22 mouse cellular contexts compared by ENCODE assay signal in the genomic region with DNA sequence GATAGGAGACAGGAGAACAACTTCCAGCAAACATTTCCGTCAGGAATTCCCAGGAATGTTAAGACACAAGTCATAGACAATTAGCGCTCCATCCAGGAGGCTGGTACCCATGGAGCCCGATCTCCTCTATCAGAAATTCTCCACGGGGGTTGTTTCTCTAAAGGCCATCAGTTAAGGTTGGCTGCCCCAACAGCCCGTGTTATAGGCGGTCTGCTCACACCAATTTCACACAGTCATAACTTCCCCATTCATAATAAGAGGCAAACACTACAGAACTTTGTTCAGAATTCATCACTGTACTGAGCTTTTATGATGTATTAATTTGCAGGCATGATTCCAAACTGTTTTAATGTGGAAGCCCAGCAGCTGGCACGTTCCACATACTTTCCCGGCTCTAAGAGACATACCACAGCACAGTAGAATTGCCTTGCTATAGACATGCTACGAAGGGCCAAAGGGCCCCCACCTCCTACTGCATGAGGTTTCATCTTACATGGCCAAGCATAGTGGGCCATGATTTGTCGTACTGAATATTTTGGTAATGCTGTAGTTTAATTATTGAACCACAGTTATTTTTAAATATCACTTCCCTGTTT. TPM values are rescaled to one million over a fixed set of nuclear protein-coding genes. Genes with fewer than 3 reads are reported as not detected.
DNase-seq lines count a peak whose midpoint lies in the region; ATAC-seq and TF ChIP-seq lines count a peak whose summit lies in the region.
"Had no signal": no experiment of that assay in that cellular context is flagged by ENCODE, and none has a peak within 500 bp of the region (broad histone marks: within the 10 kb centered on the region; RNA-seq: fewer than 3 reads in every experiment).

No protein-coding gene starts in this region.

- no peak for TF ChIP-seq CTCF in midbrain, postnatal 0 days (IDR thresholded peaks at IDR 0.05)

- peak; percentile 65; the same call in 1 of the 2 replicates for ATAC-seq in embryonic facial prominence, embryonic 14.5 days (ENCODE audit: low read depth)
- peak; percentile 81 for ATAC-seq in kidney, embryonic 15.5 days (replicated peaks; ENCODE audit: low FRiP score)
- no peak; the same call in 1 of the 2 replicates for ATAC-seq in midbrain, postnatal 0 days (ENCODE audit: low FRiP score)
- ATAC-seq in midbrain, embryonic 13.5 days: no peak
- ATAC-seq in hindbrain, embryonic 16.5 days: peak; percentile 60
- ATAC-seq: inflammation-experienced regulatory T-cells, adult 6 months; liver, embryonic 12.5 days had no signal

- H3K27me3 ChIP-seq in embryonic facial prominence, embryonic 14.5 days (replicated peaks; ENCODE audit: control insufficient read depth, insufficient read depth, low read length): no peaks in the 10 kb centered on the region
- H3K27me3 ChIP-seq in embryonic facial prominence, embryonic 10.5 days (replicated peaks; ENCODE audit: low read depth, poor library complexity, severe bottlenecking): no peaks in the 10 kb centered on the region
- H3K27me3 ChIP-seq in kidney, embryonic 15.5 days: no peaks in the 10 kb centered on the region
- H3K27me3 ChIP-seq in midbrain, postnatal 0 days (ENCODE audit: insufficient read depth, low read length): no peaks in the 10 kb centered on the region; the same call in 1 of the 2 replicates
- H3K27me3 ChIP-seq in midbrain, embryonic 13.5 days: peaks cover 3% of the 10 kb centered on the region; the same call in 1 of the 2 replicates
- no peaks in the 10 kb centered on the region for H3K27me3 ChIP-seq in hindbrain, embryonic 16.5 days (replicated peaks; ENCODE audit: control insufficient read depth, insufficient read depth, low read length)
- H3K27me3 ChIP-seq: heart, embryonic 13.5 days; liver, embryonic 12.5 days had no signal

- H3K36me3 ChIP-seq in embryonic facial prominence, embryonic 14.5 days (ENCODE audit: control insufficient read depth, insufficient read depth, low read length): no peaks in the 10 kb centered on the region
- no peaks in the 10 kb centered on the region for H3K36me3 ChIP-seq in embryonic facial prominence, embryonic 10.5 days (replicated peaks)
- H3K36me3 ChIP-seq in kidney, embryonic 15.5 days: no peaks in the 10 kb centered on the region
- no peaks in the 10 kb centered on the region for H3K36me3 ChIP-seq in midbrain, postnatal 0 days (ENCODE audit: insufficient read depth, low read length)
- no peaks in the 10 kb centered on the region for H3K36me3 ChIP-seq in midbrain, embryonic 13.5 days
- no peaks in the 10 kb centered on the region for H3K36me3 ChIP-seq in hindbrain, embryonic 16.5 days (ENCODE audit: control insufficient read depth, insufficient read depth, low read length)
- H3K36me3 ChIP-seq: forebrain, embryonic 10.5 days; heart, embryonic 13.5 days; liver, embryonic 12.5 days; midbrain, embryonic 12.5 days had no signal

- no peak overlapping the region for H3K27ac ChIP-seq in embryonic facial prominence, embryonic 14.5 days (replicated peaks; ENCODE audit: low read depth, low read length)
- no peak overlapping the region for H3K27ac ChIP-seq in embryonic facial prominence, embryonic 10.5 days (replicated peaks)
- H3K27ac ChIP-seq in kidney, embryonic 15.5 days: no peak overlapping the region
- no peak overlapping the region for H3K27ac ChIP-seq in midbrain, postnatal 0 days (ENCODE audit: low read depth, low read length)
- H3K27ac ChIP-seq in midbrain, embryonic 13.5 days: no peak overlapping the region
- H3K27ac ChIP-seq in hindbrain, embryonic 16.5 days (ENCODE audit: low read depth, low read length): no peak overlapping the region
- H3K27ac ChIP-seq: forebrain, embryonic 10.5 days; heart, adult 2 months; heart, embryonic 13.5 days; liver, embryonic 12.5 days; midbrain, embryonic 12.5 days had no signal

- WGBS in embryonic facial prominence, embryonic 14.5 days: 39% methylated on average over 10 of the region's 10 CpGs
- WGBS in embryonic facial prominence, embryonic 10.5 days: 53% methylated on average over 10 of the region's 10 CpGs
- WGBS in kidney, embryonic 15.5 days: 44% methylated on average over 10 of the region's 10 CpGs
- WGBS in midbrain, postnatal 0 days: 28% methylated on average over 10 of the region's 10 CpGs
- 37% methylated on average over 10 of the region's 10 CpGs for WGBS in midbrain, embryonic 13.5 days
- WGBS in hindbrain, embryonic 16.5 days: 32% methylated on average over 10 of the region's 10 CpGs

- no peak overlapping the region for H3K9ac ChIP-seq in embryonic facial prominence, embryonic 14.5 days (ENCODE audit: low read depth, low read length)
- H3K9ac ChIP-seq in kidney, embryonic 15.5 days: no peak overlapping the region
- H3K9ac ChIP-seq in midbrain, postnatal 0 days (replicated peaks; ENCODE audit: low read length, poor library complexity, severe bottlenecking): no peak overlapping the region
- H3K9ac ChIP-seq in midbrain, embryonic 13.5 days (replicated peaks): no peak overlapping the region
- no peak overlapping the region for H3K9ac ChIP-seq in hindbrain, embryonic 16.5 days (ENCODE audit: low read depth, low read length)
- H3K9ac ChIP-seq: heart, embryonic 13.5 days; liver, embryonic 12.5 days; midbrain, embryonic 12.5 days had no signal

- H3K4me1 ChIP-seq in embryonic facial prominence, embryonic 14.5 days (ENCODE audit: control insufficient read depth, insufficient read depth, low read length): peaks cover 5% of the 10 kb centered on the region; the same call in 1 of the 2 replicates
- peaks cover 10% of the 10 kb centered on the region for H3K4me1 ChIP-seq in embryonic facial prominence, embryonic 10.5 days
- peaks cover 17% of the 10 kb centered on the region for H3K4me1 ChIP-seq in kidney, embryonic 15.5 days
- H3K4me1 ChIP-seq in midbrain, postnatal 0 days (ENCODE audit: insufficient read depth, low read length): no peaks in the 10 kb centered on the region
- peaks cover 13% of the 10 kb centered on the region; the same call in 1 of the 2 replicates for H3K4me1 ChIP-seq in midbrain, embryonic 13.5 days (replicated peaks)
- peaks cover 3% of the 10 kb centered on the region for H3K4me1 ChIP-seq in hindbrain, embryonic 16.5 days (ENCODE audit: control insufficient read depth, insufficient read depth, low read depth, low read length)
- H3K4me1 ChIP-seq: liver, embryonic 12.5 days had no signal

- no peaks in the 10 kb centered on the region for H3K9me3 ChIP-seq in embryonic facial prominence, embryonic 14.5 days (ENCODE audit: control insufficient read depth, low read length)
- no peaks in the 10 kb centered on the region for H3K9me3 ChIP-seq in embryonic facial prominence, embryonic 10.5 days
- no peaks in the 10 kb centered on the region for H3K9me3 ChIP-seq in kidney, embryonic 15.5 days (replicated peaks)
- H3K9me3 ChIP-seq in midbrain, postnatal 0 days (ENCODE audit: low read length): no peaks in the 10 kb centered on the region
- no peaks in the 10 kb centered on the region for H3K9me3 ChIP-seq in midbrain, embryonic 13.5 days
- no peaks in the 10 kb centered on the region for H3K9me3 ChIP-seq in hindbrain, embryonic 16.5 days (ENCODE audit: control insufficient read depth, low read length)
- H3K9me3 ChIP-seq: forebrain, embryonic 10.5 days; heart, embryonic 13.5 days; liver, embryonic 12.5 days; midbrain, embryonic 12.5 days had no signal

- DNase-seq in embryonic facial prominence, embryonic 14.5 days (ENCODE audit: low spot score): peak; percentile 43
- DNase-seq in embryonic facial prominence, embryonic 10.5 days (ENCODE audit: low spot score): no peak
- no peak for DNase-seq in kidney, adult 8-10 months
- DNase-seq in midbrain, postnatal 0 days (ENCODE audit: low spot score): peak; percentile 45
- no peak for DNase-seq in layer of hippocampus, postnatal 36 days
- DNase-seq: adrenal gland, postnatal 25 days; cerebellum, adult 9-11 months; gastrocnemius, postnatal 25 days; heart, adult 2 months; kidney, adult 9 months; lung, adult 18-20 months; lung, postnatal 14 days; thymus, postnatal 36 days had no signal

- no peak overlapping the region for H3K4me3 ChIP-seq in embryonic facial prominence, embryonic 14.5 days (ENCODE audit: low read depth, low read length)
- H3K4me3 ChIP-seq in embryonic facial prominence, embryonic 10.5 days: no peak overlapping the region
- no peak overlapping the region for H3K4me3 ChIP-seq in kidney, embryonic 15.5 days (replicated peaks)
- no peak overlapping the region for H3K4me3 ChIP-seq in midbrain, postnatal 0 days (ENCODE audit: low read depth, low read length)
- H3K4me3 ChIP-seq in midbrain, embryonic 13.5 days (replicated peaks): no peak overlapping the region
- H3K4me3 ChIP-seq in hindbrain, embryonic 16.5 days (ENCODE audit: low read length): no peak overlapping the region
- H3K4me3 ChIP-seq: forebrain, embryonic 10.5 days; heart, adult 2 months; heart, embryonic 13.5 days; liver, embryonic 12.5 days; midbrain, embryonic 12.5 days; myocyte had no signal

- H3K4me2 ChIP-seq in embryonic facial prominence, embryonic 14.5 days (ENCODE audit: low read depth, low read length): no peak overlapping the region
- H3K4me2 ChIP-seq in kidney, embryonic 15.5 days: no peak overlapping the region
- no peak overlapping the region for H3K4me2 ChIP-seq in midbrain, postnatal 0 days (ENCODE audit: low read depth, low read length, poor library complexity, severe bottlenecking)
- no peak overlapping the region for H3K4me2 ChIP-seq in midbrain, embryonic 13.5 days (replicated peaks)
- no peak overlapping the region for H3K4me2 ChIP-seq in hindbrain, embryonic 16.5 days (ENCODE audit: low read length)
- H3K4me2 ChIP-seq: heart, embryonic 13.5 days; liver, embryonic 12.5 days; midbrain, embryonic 12.5 days had no signal

RNA-seq across cellular contexts. Expression of a gene that starts 19.1 kb away (rescaled TPM):
- 21.1 and 24.3 TPM in 2 replicates for polyA plus RNA-seq in embryonic facial prominence, embryonic 14.5 days (2014; fragmentation: Nextera tagmentation; extraction: Ambion mirVana)
- polyA plus RNA-seq in embryonic facial prominence, embryonic 10.5 days (2016; fragmentation: Nextera tagmentation; extraction: Ambion mirVana): 21.3 and 23.0 TPM in 2 replicates
- polyA plus RNA-seq in kidney, embryonic 15.5 days (2015; fragmentation: Nextera tagmentation; extraction: Ambion mirVana): 24.3 and 24.7 TPM in 2 replicates
- 39.8 and 54.3 TPM in 2 replicates for total RNA-seq in midbrain, postnatal 0 days (2014; rRNA removed)
- 21.6 and 28.7 TPM in 2 replicates for polyA plus RNA-seq in midbrain, postnatal 0 days (2015; fragmentation: Nextera tagmentation; extraction: Ambion mirVana)
- 31.4 and 33.4 TPM in 2 replicates for polyA plus RNA-seq in midbrain, embryonic 13.5 days (2015; fragmentation: Nextera tagmentation; extraction: Ambion mirVana)
- polyA plus RNA-seq in hindbrain, embryonic 16.5 days (2015; fragmentation: Nextera tagmentation; extraction: Ambion mirVana): 24.6 and 26.5 TPM in 2 replicates
- 10 to 100 TPM; 53.3 to 74.6 TPM for total RNA-seq in layer of hippocampus, postnatal 36 days (2021)

Comparison
In these comparisons a context has a peak if more than half of its experiments do, and no peak if none do; other contexts are left out.
1. DNase-seq: peak in embryonic facial prominence, embryonic 14.5 days (single experiment) and midbrain, postnatal 0 days (single experiment); none in embryonic facial prominence, embryonic 10.5 days (single experiment), kidney, adult 8-10 months (0 of 2) and layer of hippocampus, postnatal 36 days (0 of 2).
2. ATAC-seq: peak in embryonic facial prominence, embryonic 14.5 days (single experiment), kidney, embryonic 15.5 days (single experiment) and hindbrain, embryonic 16.5 days (single experiment); none in midbrain, postnatal 0 days (single experiment) and midbrain, embryonic 13.5 days (single experiment).